Mouse (Mus musculus) liver, postnatal 0 days (tissue): ENCODE results near the gene Cops7a. TPM values are rescaled to one million over a fixed set of nuclear protein-coding genes. Genes with fewer than 3 reads are reported as not detected.
A peak's percentile ranks its signal among the peaks of the same experiment; 100 is the strongest.

Experiments
- ATAC-seq: fragments of 200-750 bp; cut with Nextera tagmentation; 2 replicates; pipeline ENCODE4 v1.8.0; 2017; ENCODE audit warnings: mild to moderate bottlenecking, moderate library complexity
- DNase-seq: peaks from one replicate; pipeline ENCODE4 v3.0.0-alpha.2; 2016
- H3K27ac ChIP-seq: fragments of 300-500 bp; sonication (generic); 2 replicates; pipeline ENCODE4 v1.5.1; 2014; ENCODE audit warnings: antibody characterized with exemption, moderate library complexity, mild to moderate bottlenecking, low read depth
- H3K27me3 ChIP-seq: fragments of 300-500 bp; sonication (generic); 2 replicates; pipeline ENCODE4 v1.6.1; 2014; ENCODE audit warnings: low read length, control low read depth, mixed read lengths; ENCODE audit not compliant: insufficient read depth
- H3K36me3 ChIP-seq: fragments of 300-500 bp; sonication (generic); replicated peaks from 2 replicates; pipeline ENCODE4 v1.6.1; 2014; ENCODE audit warnings: mild to moderate bottlenecking, control low read depth, low read length, moderate library complexity, mixed read lengths; ENCODE audit not compliant: insufficient read depth
- H3K4me1 ChIP-seq: fragments of 300-500 bp; sonication (generic); 2 replicates; pipeline ENCODE4 v1.6.1; 2014; ENCODE audit warnings: antibody characterized with exemption, mild to moderate bottlenecking, control low read depth; ENCODE audit not compliant: insufficient read depth
- H3K4me2 ChIP-seq: fragments of 300-500 bp; sonication (generic); 2 replicates; pipeline ENCODE4 v1.6.1; 2014; ENCODE audit warnings: low read depth, mild to moderate bottlenecking, low read length, moderate library complexity, mixed read lengths
- H3K4me3 ChIP-seq: fragments of 300-500 bp; sonication (generic); 2 replicates; pipeline ENCODE4 v1.5.1; 2014; ENCODE audit warnings: low read depth, low read length
- H3K9ac ChIP-seq: fragments of 300-500 bp; sonication (generic); replicated peaks from 2 replicates; pipeline ENCODE4 v1.6.1; 2014; ENCODE audit warnings: mild to moderate bottlenecking, moderate library complexity
- H3K9me3 ChIP-seq: fragments of 300-500 bp; sonication (generic); 2 replicates; pipeline ENCODE4 v1.6.1; 2016; ENCODE audit warnings: mild to moderate bottlenecking, control low read depth, low read length, mixed read lengths
- CTCF ChIP-seq: sonication (generic); IDR thresholded peaks from 2 replicates; pipeline ENCODE4 v1.5.1; 2016; ENCODE audit warnings: antibody characterized with exemption, low read depth
- EP300 ChIP-seq: IDR thresholded peaks from 2 replicates; pipeline ENCODE4 v1.6.1; 2016; ENCODE audit warnings: antibody characterized with exemption, low read depth, mild to moderate bottlenecking
- WGBS: fragments of 180-500 bp; shearing (Covaris S2); extraction: QIAGEN DNeasy Blood & Tissue Kit; methylation state at CpG from one replicate; pipeline ENCODE4 v1.1.7; 2014; ENCODE audit not compliant: insufficient replicate concordance; 5-methylcytosine and 5-hydroxymethylcytosine counted together
- polyA plus RNA-seq: library from polyadenylated mRNA; unstranded; fragments of >200 nt; fragmentation: Nextera tagmentation; extraction: Ambion mirVana; gene quantifications from 2 replicates; pipeline ENCODE4 v1.2.1, GENCODE M21; 2015

Cops7a gene
- polyA plus RNA-seq, 1 experiment from 2014 or later, result 61.0 TPM

DNA sequence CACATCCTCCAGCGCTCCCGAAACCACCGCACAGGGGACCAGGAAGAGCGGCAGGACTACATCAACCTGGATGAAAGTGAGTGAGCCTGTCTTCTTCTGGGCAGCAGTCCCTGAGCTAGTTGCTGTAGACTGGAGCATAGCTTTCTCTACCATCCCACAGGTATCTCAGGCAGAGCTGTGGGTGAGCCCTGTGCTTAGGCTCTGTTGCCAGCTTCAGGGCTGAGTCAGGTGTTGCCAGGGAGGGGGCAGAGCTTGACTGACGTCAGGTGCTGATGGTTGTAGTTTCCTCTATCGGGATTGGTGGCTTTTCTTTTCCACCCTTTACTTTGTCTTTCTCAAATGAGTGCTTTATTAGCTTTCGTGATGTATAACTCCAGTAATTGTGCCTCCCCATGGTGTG, 30.7 kb downstream of the Cops7a start:
- TF ChIP-seq EP300 (no peak), CTCF (no peak)
- Histone ChIP-seq H3K4me3 (no peak overlapping the region), H3K9ac (no peak overlapping the region), H3K4me1 (peaks cover 19% of the 10 kb centered on the region), H3K4me2 (no peak overlapping the region), H3K27ac (no peak overlapping the region), H3K9me3 (no peaks in the 10 kb centered on the region), H3K36me3 (peaks cover 45% of the 10 kb centered on the region), H3K27me3 (no peaks in the 10 kb centered on the region)
- no peak for ATAC-seq
- DNase-seq, result no peak
- 89% methylated on average over 7 of the region's 7 CpGs for WGBS

DNA sequence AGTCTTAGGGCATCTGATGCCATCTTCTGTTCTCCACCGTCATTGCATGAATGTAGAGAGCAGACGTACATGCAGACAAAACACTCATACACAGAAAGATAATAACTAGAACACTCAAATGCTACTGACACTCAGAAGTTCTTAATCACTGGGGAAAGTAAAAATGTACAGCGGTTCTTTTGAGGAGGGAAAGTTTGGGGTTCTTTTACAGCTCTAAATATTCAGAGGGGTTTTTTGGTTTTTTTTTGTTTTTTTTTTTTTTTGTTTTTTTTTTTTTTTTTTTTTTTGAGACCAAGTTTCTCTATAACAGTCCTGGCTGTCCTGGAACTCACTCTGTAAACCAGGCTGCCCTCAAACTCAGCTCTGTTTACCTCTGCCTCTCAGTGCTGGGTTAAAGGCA, 32.2 kb downstream of the Cops7a start:
- H3K4me1 ChIP-seq, result peaks cover 19% of the 10 kb centered on the region
- DNase-seq, result no peak
- WGBS, result 79% methylated on average over 3 of the region's 3 CpGs
- no peak overlapping the region for H3K4me3 ChIP-seq
- H3K9me3 ChIP-seq, result no peaks in the 10 kb centered on the region
- H3K4me2 ChIP-seq, result no peak overlapping the region
- no peak for ATAC-seq
- TF ChIP-seq CTCF, result no peak; the same call in 1 of the 2 replicates
- TF ChIP-seq EP300, result no peak
- H3K27ac ChIP-seq, result no peak overlapping the region
- peaks cover 37% of the 10 kb centered on the region for H3K36me3 ChIP-seq
- no peaks in the 10 kb centered on the region for H3K27me3 ChIP-seq
- no peak overlapping the region for H3K9ac ChIP-seq

DNA sequence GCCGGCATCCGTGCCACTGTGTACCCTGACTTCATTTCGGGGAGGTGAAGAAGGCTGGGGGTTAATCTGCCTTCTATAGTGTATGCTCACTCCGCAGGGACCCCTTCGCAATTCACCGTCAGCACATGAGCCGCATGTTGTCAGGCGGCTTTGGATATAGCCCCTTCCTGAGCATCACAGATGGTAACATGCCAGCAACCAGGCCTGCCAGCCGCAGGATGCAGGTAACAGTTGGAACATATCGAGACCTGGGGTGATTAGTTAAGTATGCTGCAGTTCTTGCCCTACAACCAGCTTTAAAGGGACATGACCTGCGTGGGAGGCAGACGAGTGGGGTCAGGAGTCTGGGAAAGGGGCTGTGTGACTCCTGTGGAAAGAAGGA, 33.0 kb downstream of the Cops7a start:
- ATAC-seq (no peak), DNase-seq (no peak)
- peak overlapping the region; percentile 86 for H3K4me2 ChIP-seq
- TF ChIP-seq EP300, result no peak
- no peak for TF ChIP-seq CTCF
- H3K9ac ChIP-seq, result peak overlapping the region; percentile 92
- H3K36me3 ChIP-seq, result peaks cover 35% of the 10 kb centered on the region
- 66% methylated on average over 12 of the region's 12 CpGs for WGBS
- peaks cover 21% of the 10 kb centered on the region for H3K4me1 ChIP-seq
- no peaks in the 10 kb centered on the region for H3K9me3 ChIP-seq
- peak overlapping the region; percentile 95 for H3K27ac ChIP-seq
- peak overlapping the region; percentile 96 for H3K4me3 ChIP-seq
- H3K27me3 ChIP-seq, result no peaks in the 10 kb centered on the region

DNA sequence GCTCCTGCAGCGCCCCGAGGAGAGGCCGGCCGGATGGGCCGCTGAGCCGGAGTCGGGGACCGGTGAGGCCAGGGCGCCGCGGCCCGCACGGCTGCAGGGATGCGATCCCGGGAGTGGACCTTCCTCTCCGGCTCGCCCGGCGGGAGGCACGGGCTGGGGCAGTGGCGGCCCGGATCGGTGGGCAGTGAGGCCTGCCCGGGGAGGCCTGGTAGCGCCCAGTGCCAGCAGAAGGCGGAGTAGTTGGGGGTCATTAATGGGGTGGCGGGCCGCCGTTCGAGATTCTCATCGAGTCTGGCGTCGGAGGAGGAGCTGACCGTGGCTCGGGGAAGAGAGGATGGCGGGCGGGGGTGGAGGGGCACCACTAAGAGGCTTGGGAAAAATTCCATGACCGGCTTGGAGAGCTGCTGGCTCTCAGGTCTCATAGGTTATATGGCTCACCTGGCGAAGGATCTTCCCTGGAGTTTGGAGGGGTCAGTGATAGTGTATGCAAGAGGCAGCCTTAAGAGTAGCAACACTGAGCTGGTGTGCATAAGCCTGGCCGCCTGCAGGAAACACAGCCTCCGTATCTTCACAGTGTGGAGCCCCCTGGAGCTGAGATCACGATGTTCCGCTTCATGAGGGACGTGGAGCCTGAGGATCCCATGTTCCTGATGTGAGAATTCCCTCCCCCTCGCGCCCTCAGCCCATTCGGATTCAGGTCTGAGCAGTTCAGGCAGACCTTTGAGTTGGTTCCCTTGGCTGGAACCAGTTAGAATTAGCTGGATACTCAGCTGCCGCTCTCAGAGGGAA, 33.6 kb downstream of the Cops7a start:
- peak; percentile 53 for TF ChIP-seq CTCF
- no peak for TF ChIP-seq EP300
- Histone ChIP-seq H3K27me3 (no peaks in the 10 kb centered on the region), H3K36me3 (peaks cover 33% of the 10 kb centered on the region), H3K27ac (peak overlapping the region; percentile 95), H3K9me3 (no peaks in the 10 kb centered on the region), H3K4me3 (peak overlapping the region; percentile 96), H3K9ac (peak overlapping the region; percentile 92), H3K4me2 (peak overlapping the region; percentile 86), H3K4me1 (peaks cover 22% of the 10 kb centered on the region)
- WGBS, result 1% methylated on average over 41 of the region's 48 CpGs
- ATAC-seq (no peak), DNase-seq (peak; percentile 55)

DNA sequence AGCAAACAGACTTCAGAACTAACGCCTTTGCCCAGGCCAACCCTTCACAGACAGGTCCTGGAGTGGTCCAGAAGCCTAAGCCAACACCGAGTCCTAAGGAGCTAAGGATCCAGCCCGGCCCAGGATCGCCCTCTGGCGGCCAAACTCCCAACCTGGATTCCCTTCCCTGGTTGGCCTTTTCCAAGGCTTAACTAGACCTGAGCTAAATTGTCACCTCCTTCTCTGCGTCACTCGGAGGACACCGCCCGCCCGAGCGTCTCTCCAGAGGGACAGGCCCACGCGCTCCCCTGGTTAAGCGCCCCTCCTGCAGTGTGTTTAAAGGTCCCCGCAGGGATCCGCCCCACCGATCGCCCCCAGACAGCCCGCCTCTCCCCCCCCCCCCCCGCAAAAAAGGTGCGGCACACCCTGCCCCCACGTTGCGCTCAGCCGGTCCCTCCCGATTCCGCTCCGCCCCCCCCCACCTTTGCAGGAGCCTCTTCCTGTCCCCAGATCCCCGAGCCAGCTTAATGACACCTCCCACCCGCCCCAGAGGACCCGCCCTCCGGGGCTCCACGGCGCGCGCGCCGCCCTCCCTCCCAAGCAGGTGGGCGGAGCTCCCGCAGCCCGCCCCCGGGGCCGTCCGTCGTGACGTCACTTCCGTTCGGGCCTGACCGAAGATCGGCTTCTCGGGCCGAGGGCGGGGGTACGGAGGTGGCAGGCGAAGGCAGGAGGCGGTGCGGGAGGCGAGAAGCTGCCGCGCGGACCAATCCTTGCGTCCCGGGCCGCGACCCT, 34.4 kb downstream of the Cops7a start, which contains the start of gene Mlf2:
TSS of gene Mlf2 (plus strand) at position 633 of the 771 bp plus-strand sequence.
- Histone ChIP-seq H3K36me3 (peaks cover 25% of the 10 kb centered on the region), H3K4me1 (peaks cover 22% of the 10 kb centered on the region), H3K9me3 (no peaks in the 10 kb centered on the region), H3K4me2 (peak within 1 kb of the TSS; percentile 86), H3K27me3 (no peaks in the 10 kb centered on the region), H3K9ac (peak within 1 kb of the TSS; percentile 92), H3K4me3 (peak within 1 kb of the TSS; percentile 96), H3K27ac (peak within 1 kb of the TSS; percentile 95)
- ATAC-seq, result peak; percentile 87
- WGBS, result 1% methylated on average over 57 of the region's 64 CpGs
- peak; percentile 99 for DNase-seq
- peak; percentile 99 for TF ChIP-seq CTCF
- peak; percentile 57; the same call in 1 of the 2 replicates for TF ChIP-seq EP300

DNA sequence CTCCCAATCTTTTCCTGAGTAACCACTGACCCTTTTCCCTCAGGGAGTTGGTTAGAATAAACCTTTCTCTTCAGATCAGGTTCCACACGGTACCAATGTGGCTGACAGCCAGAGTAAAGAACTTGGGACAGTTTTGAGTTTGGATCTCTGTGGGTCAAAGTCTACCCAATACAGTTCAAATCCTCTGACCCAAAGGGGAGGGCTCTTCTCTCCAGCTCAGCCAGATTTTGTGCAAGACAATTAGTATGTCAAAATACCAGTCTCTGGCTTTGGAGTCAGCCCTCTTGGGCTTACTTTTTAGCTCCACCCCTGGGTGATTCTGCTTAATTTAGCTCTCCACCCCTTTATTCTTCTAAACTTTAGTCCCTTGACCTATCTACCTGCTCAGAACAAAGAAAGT, 35.1 kb downstream of the Cops7a start:
- no peaks in the 10 kb centered on the region for H3K27me3 ChIP-seq
- H3K9ac ChIP-seq, result peak overlapping the region; percentile 92
- WGBS, result 42% methylated on average over 1 of the region's 1 CpGs
- H3K4me3 ChIP-seq, result peak overlapping the region; percentile 96
- TF ChIP-seq EP300 (no peak), CTCF (no peak)
- H3K4me2 ChIP-seq, result peak overlapping the region; percentile 86
- peak overlapping the region; percentile 95 for H3K27ac ChIP-seq
- H3K4me1 ChIP-seq, result peaks cover 22% of the 10 kb centered on the region
- H3K36me3 ChIP-seq, result peaks cover 20% of the 10 kb centered on the region
- DNase-seq (peak; percentile 56), ATAC-seq (peak; percentile 49)
- H3K9me3 ChIP-seq, result no peaks in the 10 kb centered on the region
